Mouse (Mus musculus) layer of hippocampus, postnatal 36 days (tissue): Measurements from ENCODE around the gene Kpna6. TPM values are rescaled to one million over a fixed set of nuclear protein-coding genes. Genes with fewer than 3 reads are reported as not detected.
"Not testable (repeated sequence)": the region's sequence is repeated elsewhere in the genome, so short reads cannot be mapped to it uniquely, and the experiment has no call there.

Source experiments
- DNase-seq, 2 experiments: peaks; one replicate each; pipeline ENCODE4 v3.0.0; 2022
- total RNA-seq, 2 experiments: library from RNA; stranded (reverse); gene quantifications; 2 replicates each; pipeline ENCODE4 v1.2.3; 2021

The Kpna6 gene
- total RNA-seq = 10 to 100 TPM; 90.7 to 92.5 TPM

GRCm38 (mm10) chr4:129672083-129672877, at the start of gene Kpna6:
Gene Kpna6 (minus strand): TSS chr4:129672767.
- DNase-seq = peak; percentile 91 to 94

GRCm38 (mm10) chr4:129716310-129716709, 43.7 kb upstream of the Kpna6 start:
- DNase-seq = no peak

- no peak for DNase-seq
Measured at GRCm38 (mm10) chr4:129709486-129710129, 37.0 kb upstream of the Kpna6 start.

GRCm38 (mm10) chr4:129706750-129707149, 34.2 kb upstream of the Kpna6 start:
- no peak for DNase-seq

- peak; percentile 71 to 79 for DNase-seq
Measured at GRCm38 (mm10) chr4:129702454-129702853, 29.9 kb upstream of the Kpna6 start.

- DNase-seq = peak; percentile 66 to 74
Measured at GRCm38 (mm10) chr4:129701503-129702377, 29.2 kb upstream of the Kpna6 start.

GRCm38 (mm10) chr4:129700661-129701060, 28.1 kb upstream of the Kpna6 start:
- DNase-seq = not testable (repeated sequence)

GRCm38 (mm10) chr4:129700216-129700615, 27.6 kb upstream of the Kpna6 start:
- DNase-seq = no peak

- no peak for DNase-seq
Measured at GRCm38 (mm10) chr4:129697191-129697590, 24.6 kb upstream of the Kpna6 start.

- DNase-seq = peak; percentile 91 to 93
Measured at GRCm38 (mm10) chr4:129696158-129696985, 23.8 kb upstream of the Kpna6 start, which contains the start of gene Tmem39b. Gene Tmem39b (minus strand): TSS chr4:129696838.

GRCm38 (mm10) chr4:129695815-129696157, 23.2 kb upstream of the Kpna6 start:
- no peak for DNase-seq

- DNase-seq = no peak
Measured at GRCm38 (mm10) chr4:129684531-129684930, 12.0 kb upstream of the Kpna6 start.

GRCm38 (mm10) chr4:129683901-129684493, 11.4 kb upstream of the Kpna6 start:
- no peak for DNase-seq

GRCm38 (mm10) chr4:129681837-129682236, 9.3 kb upstream of the Kpna6 start:
- no peak for DNase-seq

- DNase-seq = no peak
Measured at GRCm38 (mm10) chr4:129672878-129673449, 397 bp upstream of the Kpna6 start.

- peak in 1 of 2 experiments; percentile 38 for DNase-seq
Measured at GRCm38 (mm10) chr4:129671491-129672082, 980 bp downstream of the Kpna6 start.

GRCm38 (mm10) chr4:129662255-129662813, 10.2 kb downstream of the Kpna6 start:
- DNase-seq = no peak

GRCm38 (mm10) chr4:129661584-129661983, 11.0 kb downstream of the Kpna6 start:
- DNase-seq = peak in 1 of 2 experiments; percentile 18

- no peak for DNase-seq
Measured at GRCm38 (mm10) chr4:129654770-129655169, 17.8 kb downstream of the Kpna6 start.

GRCm38 (mm10) chr4:129650359-129650758, 22.2 kb downstream of the Kpna6 start:
- no peak for DNase-seq
